Mouse (Mus musculus) midbrain, embryonic 12.5 days (tissue): ENCODE measurements around the gene Il10rb. TPM values are rescaled to one million over a fixed set of nuclear protein-coding genes. Genes with fewer than 3 reads are reported as not detected.
A peak's percentile ranks its signal among the peaks of the same experiment; 100 is the strongest.

Experiments used
- ATAC-seq: fragments of 200-750 bp; cut with Nextera tagmentation; 2 replicates; pipeline ENCODE4 v1.8.0; 2017; ENCODE audit warnings: low read depth, moderate TSS enrichment, moderate library complexity; ENCODE audit not compliant: low FRiP score
- H3K27ac ChIP-seq: fragments of 300-500 bp; sonication (generic); replicated peaks from 2 replicates; pipeline ENCODE4 v1.5.1; 2016; ENCODE audit warnings: mild to moderate bottlenecking
- H3K27me3 ChIP-seq: fragments of 300-500 bp; sonication (generic); 2 replicates; pipeline ENCODE4 v1.6.1; 2016; ENCODE audit warnings: mild to moderate bottlenecking
- H3K36me3 ChIP-seq: fragments of 300-500 bp; sonication (generic); 2 replicates; pipeline ENCODE4 v1.6.1; 2016
- H3K4me1 ChIP-seq: fragments of 300-500 bp; sonication (generic); 2 replicates; pipeline ENCODE4 v1.6.1; 2016
- H3K4me2 ChIP-seq: fragments of 300-500 bp; sonication (generic); replicated peaks from 2 replicates; pipeline ENCODE4 v1.6.1; 2016; ENCODE audit warnings: mild to moderate bottlenecking, moderate library complexity
- H3K4me3 ChIP-seq: fragments of 300-500 bp; sonication (generic); 2 replicates; pipeline ENCODE4 v1.5.1; 2016; ENCODE audit warnings: mild to moderate bottlenecking
- H3K9ac ChIP-seq: fragments of 300-500 bp; sonication (generic); replicated peaks from 2 replicates; pipeline ENCODE4 v1.6.1; 2016; ENCODE audit warnings: mild to moderate bottlenecking, moderate library complexity
- H3K9me3 ChIP-seq: fragments of 300-500 bp; sonication (generic); 2 replicates; pipeline ENCODE4 v1.6.1; 2016; ENCODE audit warnings: mild to moderate bottlenecking
- WGBS: fragments of 180-500 bp; shearing (Covaris S2); methylation state at CpG from one replicate; pipeline ENCODE4 v1.1.7; 2016; 5-methylcytosine and 5-hydroxymethylcytosine counted together
- polyA plus RNA-seq: library from polyadenylated mRNA; unstranded; fragments of >200 nt; fragmentation: Nextera tagmentation; extraction: Ambion mirVana; gene quantifications from 2 replicates; pipeline ENCODE4 v1.2.1, GENCODE M21; 2016

Gene Il10rb
- polyA plus RNA-seq, 1 experiment from 2014 or later: 9.1 TPM

- 81% methylated on average over 9 of the region's 9 CpGs for WGBS
- no peak for ATAC-seq
Observed at GRCm38 (mm10) chr16:91403784-91404183, 2.2 kb upstream of the Il10rb start.

GRCm38 (mm10) chr16:91404187-91404586 lies 1.8 kb upstream of the Il10rb start:
- 94% methylated on average over 8 of the region's 8 CpGs for WGBS
- H3K9ac ChIP-seq: no peak overlapping the region
- ATAC-seq: no peak

More at GRCm38 (mm10) chr16:91403784-91404183, 2.2 kb upstream of the Il10rb start:
- Histone ChIP-seq H3K27ac (no peak overlapping the region), H3K9me3 (no peaks in the 10 kb centered on the region), H3K27me3 (peaks cover 15% of the 10 kb centered on the region), H3K4me2 (no peak overlapping the region), H3K36me3 (peaks cover 8% of the 10 kb centered on the region; the same call in 1 of the 2 replicates), H3K4me1 (peaks cover 13% of the 10 kb centered on the region), H3K4me3 (no peak overlapping the region), H3K9ac (no peak overlapping the region)

GRCm38 (mm10) chr16:91404828-91405577 lies 961 bp upstream of the Il10rb start:
- no peak overlapping the region for H3K27ac ChIP-seq
- H3K4me2 ChIP-seq: peak overlapping the region; percentile 98; the same call in 1 of the 2 replicates
- H3K9me3 ChIP-seq: no peaks in the 10 kb centered on the region
- WGBS: 68% methylated on average over 10 of the region's 10 CpGs
- no peak overlapping the region for H3K9ac ChIP-seq
- ATAC-seq: no peak
- H3K36me3 ChIP-seq: peaks cover 8% of the 10 kb centered on the region; the same call in 1 of the 2 replicates
- H3K4me3 ChIP-seq: no peak overlapping the region
- H3K27me3 ChIP-seq: peaks cover 15% of the 10 kb centered on the region
- H3K4me1 ChIP-seq: peaks cover 13% of the 10 kb centered on the region

More at GRCm38 (mm10) chr16:91404187-91404586, 1.8 kb upstream of the Il10rb start:
- Histone ChIP-seq H3K9me3 (no peaks in the 10 kb centered on the region), H3K4me2 (no peak overlapping the region), H3K4me1 (peaks cover 13% of the 10 kb centered on the region), H3K27ac (no peak overlapping the region), H3K27me3 (peaks cover 15% of the 10 kb centered on the region), H3K36me3 (peaks cover 8% of the 10 kb centered on the region; the same call in 1 of the 2 replicates), H3K4me3 (no peak overlapping the region)

- H3K4me1 ChIP-seq: peaks cover 13% of the 10 kb centered on the region
- no peak overlapping the region for H3K27ac ChIP-seq
- no peaks in the 10 kb centered on the region for H3K9me3 ChIP-seq
- H3K9ac ChIP-seq: peak overlapping the region; percentile 77
- H3K36me3 ChIP-seq: peaks cover 8% of the 10 kb centered on the region; the same call in 1 of the 2 replicates
- WGBS: 2% methylated on average over 13 of the region's 13 CpGs
- 0 out of 2 replicates have a peak, but pooled peaks have one; percentile 36 for ATAC-seq
- peak overlapping the region; percentile 65 for H3K4me3 ChIP-seq
- peak overlapping the region; percentile 98 for H3K4me2 ChIP-seq
- H3K27me3 ChIP-seq: peaks cover 15% of the 10 kb centered on the region
Observed at GRCm38 (mm10) chr16:91406585-91407220, 739 bp downstream of the Il10rb start.

GRCm38 (mm10) chr16:91413102-91413844 lies 7.3 kb downstream of the Il10rb start:
- H3K27me3 ChIP-seq: no peaks in the 10 kb centered on the region
- 81% methylated on average over 12 of the region's 12 CpGs for WGBS
- no peaks in the 10 kb centered on the region for H3K9me3 ChIP-seq
- no peak overlapping the region for H3K4me2 ChIP-seq
- no peak overlapping the region for H3K9ac ChIP-seq
- H3K4me3 ChIP-seq: no peak overlapping the region
- no peaks in the 10 kb centered on the region for H3K4me1 ChIP-seq
- H3K36me3 ChIP-seq: no peaks in the 10 kb centered on the region; the same call in 1 of the 2 replicates
- ATAC-seq: no peak
- no peak overlapping the region for H3K27ac ChIP-seq

- ATAC-seq: no peak
- no peaks in the 10 kb centered on the region for H3K9me3 ChIP-seq
- H3K27ac ChIP-seq: no peak overlapping the region
- H3K4me2 ChIP-seq: no peak overlapping the region
- no peak overlapping the region for H3K9ac ChIP-seq
- no peak overlapping the region for H3K4me3 ChIP-seq
- no peaks in the 10 kb centered on the region for H3K4me1 ChIP-seq
- H3K36me3 ChIP-seq: no peaks in the 10 kb centered on the region; the same call in 1 of the 2 replicates
- WGBS: 87% methylated on average over 9 of the region's 9 CpGs
- no peaks in the 10 kb centered on the region for H3K27me3 ChIP-seq
Observed at GRCm38 (mm10) chr16:91415391-91416189, 9.6 kb downstream of the Il10rb start.

- no peaks in the 10 kb centered on the region; the same call in 1 of the 2 replicates for H3K36me3 ChIP-seq
- 98% methylated on average over 6 of the region's 6 CpGs for WGBS
- no peaks in the 10 kb centered on the region for H3K27me3 ChIP-seq
- no peak overlapping the region for H3K9ac ChIP-seq
- H3K4me2 ChIP-seq: no peak overlapping the region
- no peak overlapping the region for H3K4me3 ChIP-seq
- H3K4me1 ChIP-seq: no peaks in the 10 kb centered on the region
- no peak overlapping the region for H3K27ac ChIP-seq
- no peak for ATAC-seq
- H3K9me3 ChIP-seq: no peaks in the 10 kb centered on the region
Observed at GRCm38 (mm10) chr16:91416357-91416756, 10.4 kb downstream of the Il10rb start.

GRCm38 (mm10) chr16:91416938-91417337 lies 11.0 kb downstream of the Il10rb start:
- WGBS: 84% methylated on average over 7 of the region's 7 CpGs
- ATAC-seq: no peak
- Histone ChIP-seq H3K27me3 (no peaks in the 10 kb centered on the region), H3K4me2 (no peak overlapping the region), H3K27ac (no peak overlapping the region), H3K36me3 (no peaks in the 10 kb centered on the region; the same call in 1 of the 2 replicates), H3K9ac (no peak overlapping the region), H3K4me3 (no peak overlapping the region), H3K4me1 (no peaks in the 10 kb centered on the region), H3K9me3 (no peaks in the 10 kb centered on the region)

- no peak for ATAC-seq
- no peak overlapping the region for H3K4me2 ChIP-seq
- no peaks in the 10 kb centered on the region for H3K27me3 ChIP-seq
- H3K4me1 ChIP-seq: no peaks in the 10 kb centered on the region
- H3K27ac ChIP-seq: no peak overlapping the region
- WGBS: 82% methylated on average over 5 of the region's 5 CpGs
- H3K9me3 ChIP-seq: no peaks in the 10 kb centered on the region
- no peaks in the 10 kb centered on the region; the same call in 1 of the 2 replicates for H3K36me3 ChIP-seq
- no peak overlapping the region for H3K9ac ChIP-seq
- H3K4me3 ChIP-seq: no peak overlapping the region
Observed at GRCm38 (mm10) chr16:91418531-91418930, 12.6 kb downstream of the Il10rb start.

- WGBS: 95% methylated on average over 6 of the region's 6 CpGs
- Histone ChIP-seq H3K27ac (no peak overlapping the region), H3K4me3 (no peak overlapping the region), H3K4me1 (no peaks in the 10 kb centered on the region), H3K36me3 (no peaks in the 10 kb centered on the region), H3K9me3 (no peaks in the 10 kb centered on the region), H3K4me2 (no peak overlapping the region), H3K9ac (no peak overlapping the region), H3K27me3 (no peaks in the 10 kb centered on the region)
- no peak for ATAC-seq
Observed at GRCm38 (mm10) chr16:91425816-91426215, 19.9 kb downstream of the Il10rb start.

- H3K4me2 ChIP-seq: no peak overlapping the region
- H3K27me3 ChIP-seq: no peaks in the 10 kb centered on the region
- no peaks in the 10 kb centered on the region for H3K4me1 ChIP-seq
- H3K27ac ChIP-seq: no peak overlapping the region
- WGBS: 83% methylated on average over 4 of the region's 4 CpGs
- no peaks in the 10 kb centered on the region for H3K36me3 ChIP-seq
- no peak for ATAC-seq
- no peak overlapping the region for H3K4me3 ChIP-seq
- H3K9ac ChIP-seq: no peak overlapping the region
- H3K9me3 ChIP-seq: no peaks in the 10 kb centered on the region
Observed at GRCm38 (mm10) chr16:91426586-91426985, 20.6 kb downstream of the Il10rb start.
